Mouse (Mus musculus): Measurements from ENCODE around the gene 2310061I04Rik. TPM values are rescaled to one million over a fixed set of nuclear protein-coding genes. Genes with fewer than 3 reads are reported as not detected.
A peak's percentile ranks its signal among the peaks of the same experiment; 100 is the strongest.

The 2310061I04Rik gene
- polyA plus RNA-seq, 1 experiment from 2014 or later = 48.7 TPM

DNA sequence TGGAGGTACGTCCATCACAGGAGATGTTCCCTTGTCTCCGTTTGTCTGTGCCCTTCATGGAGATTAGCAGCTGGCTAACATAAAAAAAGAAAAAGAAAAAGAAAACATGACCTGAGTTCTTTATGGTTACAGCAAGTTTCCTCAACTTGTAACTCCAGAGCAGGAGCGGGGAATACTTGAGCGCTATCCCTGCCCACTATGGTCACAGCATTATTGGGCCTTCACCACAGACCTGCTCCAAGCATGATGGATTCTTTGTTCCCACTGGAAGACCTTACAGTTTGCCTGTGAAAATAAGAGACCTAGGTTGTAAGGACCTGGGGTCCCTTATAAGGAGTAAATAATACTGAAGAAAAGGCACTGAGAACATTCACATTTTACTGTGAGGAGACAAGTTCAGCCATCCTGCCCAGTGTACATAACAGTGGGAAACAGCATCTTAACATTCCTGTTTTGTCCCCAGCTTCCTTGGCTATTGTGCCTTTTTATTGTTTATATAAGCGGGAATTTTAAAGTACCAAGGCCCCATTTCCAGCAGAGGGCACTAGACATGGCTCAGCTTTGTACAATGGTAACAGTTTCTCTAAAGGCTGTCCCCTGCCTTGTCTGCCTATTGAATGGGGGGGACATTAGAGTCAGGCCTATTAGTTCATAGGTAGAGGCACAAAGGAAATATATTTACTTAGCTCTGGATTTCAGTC, 23.8 kb upstream of the 2310061I04Rik start:
- H3K4me2 ChIP-seq = peak overlapping the region; percentile 83
- 71% methylated on average over 5 of the region's 5 CpGs for WGBS
- peaks cover 38% of the 10 kb centered on the region for H3K4me1 ChIP-seq (replicated peaks)
- peaks cover 29% of the 10 kb centered on the region for H3K36me3 ChIP-seq
- H3K9ac ChIP-seq = peak overlapping the region; percentile 58; the same call in 1 of the 2 replicates
- no peaks in the 10 kb centered on the region for H3K27me3 ChIP-seq
- H3K4me3 ChIP-seq = no peak overlapping the region
- no peaks in the 10 kb centered on the region for H3K9me3 ChIP-seq
- peak overlapping the region; percentile 99 for H3K27ac ChIP-seq
- no peak for ATAC-seq (ENCODE audit: low FRiP score)

DNA sequence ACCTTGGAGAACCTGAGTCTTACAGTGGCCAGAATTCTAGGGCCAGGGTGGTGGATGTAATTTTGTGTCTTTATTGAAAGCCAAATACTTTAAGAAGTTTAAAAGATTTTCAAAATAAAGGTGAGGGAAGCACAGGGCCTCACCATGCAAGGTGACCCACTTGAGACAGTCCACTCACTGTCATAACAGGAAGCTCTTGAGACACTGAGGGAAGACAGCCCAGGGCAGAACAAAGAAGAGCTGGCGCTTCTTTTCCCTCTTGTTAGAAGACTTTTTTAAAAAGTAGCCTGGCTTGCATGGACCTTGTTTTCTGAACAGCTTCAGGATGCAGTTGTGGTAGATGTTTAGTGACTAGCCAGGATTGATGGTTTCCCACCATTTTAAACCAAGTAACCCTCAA, 23.2 kb upstream of the 2310061I04Rik start:
- peak overlapping the region; percentile 99 for H3K27ac ChIP-seq
- peaks cover 42% of the 10 kb centered on the region for H3K4me1 ChIP-seq (replicated peaks)
- peak overlapping the region; percentile 98 for H3K9ac ChIP-seq
- no peak for ATAC-seq (ENCODE audit: low FRiP score)
- no peaks in the 10 kb centered on the region for H3K9me3 ChIP-seq
- peak overlapping the region; percentile 83 for H3K4me2 ChIP-seq
- H3K36me3 ChIP-seq = peaks cover 23% of the 10 kb centered on the region
- WGBS = 86% methylated on average over 1 of the region's 1 CpGs
- H3K4me3 ChIP-seq = peak overlapping the region; percentile 75
- no peaks in the 10 kb centered on the region for H3K27me3 ChIP-seq

DNA sequence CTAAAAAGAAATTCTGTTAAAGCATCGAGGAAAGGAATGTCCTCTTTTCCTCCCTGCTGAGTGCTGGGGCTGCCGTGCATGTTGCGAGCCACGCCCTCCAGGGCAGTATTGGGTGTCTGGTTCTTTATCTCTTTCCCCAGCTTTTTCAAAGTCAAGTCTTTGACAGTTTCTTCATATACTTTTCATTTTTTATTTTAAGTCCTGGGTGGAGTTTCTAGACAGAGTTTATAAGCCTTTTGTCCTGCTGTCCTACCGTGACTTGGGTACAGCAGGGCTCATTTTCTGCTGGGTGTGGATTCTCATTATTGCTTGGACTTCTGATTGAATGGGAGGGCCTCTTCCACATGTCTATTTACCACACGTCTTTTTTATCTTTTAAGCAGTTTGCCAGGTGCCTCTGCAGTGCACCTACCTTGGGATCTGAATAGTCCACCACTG, 22.7 kb upstream of the 2310061I04Rik start:
- Histone ChIP-seq H3K4me2 (peak overlapping the region; percentile 83), H3K27ac (peak overlapping the region; percentile 99), H3K36me3 (peaks cover 18% of the 10 kb centered on the region), H3K9ac (peak overlapping the region; percentile 98), H3K27me3 (no peaks in the 10 kb centered on the region), H3K9me3 (no peaks in the 10 kb centered on the region), H3K4me1 (replicated peaks) (peaks cover 45% of the 10 kb centered on the region), H3K4me3 (peak overlapping the region; percentile 75)
- WGBS = 49% methylated on average over 6 of the region's 6 CpGs
- ATAC-seq (ENCODE audit: low FRiP score) = no peak

DNA sequence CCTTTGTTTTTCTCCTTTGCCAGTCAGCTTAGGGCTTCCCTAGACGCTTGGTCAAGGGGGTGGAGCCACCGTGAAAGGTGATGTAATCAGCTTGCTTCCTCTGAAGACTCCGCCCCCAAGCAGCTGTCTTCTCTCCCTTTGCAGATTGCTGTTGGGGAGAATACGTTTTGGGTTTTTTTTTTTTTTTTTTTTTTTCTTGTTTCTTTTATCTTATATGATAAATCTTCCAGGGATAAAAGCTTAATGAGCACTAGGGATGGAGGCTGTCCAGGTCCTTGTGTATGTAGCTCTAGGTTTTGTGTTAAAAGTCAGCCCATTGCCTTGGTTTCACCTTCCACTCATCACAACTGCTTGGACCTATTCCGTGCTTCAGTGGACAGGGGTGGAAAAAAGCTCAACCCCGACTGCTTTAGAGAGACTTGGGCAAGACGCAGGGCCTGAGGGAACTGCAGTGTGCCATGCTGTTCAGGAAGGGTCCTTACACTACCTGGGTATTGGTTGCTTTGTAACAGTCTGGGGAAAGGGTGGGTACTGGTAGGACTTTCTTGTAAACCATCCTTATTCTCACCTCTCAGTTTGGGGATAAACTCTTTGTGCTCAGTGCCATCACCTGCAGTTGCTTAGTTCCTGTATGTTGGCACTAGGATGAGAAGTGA, 22.0 kb upstream of the 2310061I04Rik start:
- peak overlapping the region; percentile 99 for H3K27ac ChIP-seq
- H3K4me1 ChIP-seq (replicated peaks) = peaks cover 47% of the 10 kb centered on the region
- H3K36me3 ChIP-seq = peaks cover 13% of the 10 kb centered on the region
- peak overlapping the region; percentile 83 for H3K4me2 ChIP-seq
- no peaks in the 10 kb centered on the region for H3K27me3 ChIP-seq
- ATAC-seq (ENCODE audit: low FRiP score) = peak; percentile 46
- H3K9me3 ChIP-seq = no peaks in the 10 kb centered on the region
- peak overlapping the region; percentile 98 for H3K9ac ChIP-seq
- peak overlapping the region; percentile 75 for H3K4me3 ChIP-seq
- WGBS = 8% methylated on average over 7 of the region's 7 CpGs

DNA sequence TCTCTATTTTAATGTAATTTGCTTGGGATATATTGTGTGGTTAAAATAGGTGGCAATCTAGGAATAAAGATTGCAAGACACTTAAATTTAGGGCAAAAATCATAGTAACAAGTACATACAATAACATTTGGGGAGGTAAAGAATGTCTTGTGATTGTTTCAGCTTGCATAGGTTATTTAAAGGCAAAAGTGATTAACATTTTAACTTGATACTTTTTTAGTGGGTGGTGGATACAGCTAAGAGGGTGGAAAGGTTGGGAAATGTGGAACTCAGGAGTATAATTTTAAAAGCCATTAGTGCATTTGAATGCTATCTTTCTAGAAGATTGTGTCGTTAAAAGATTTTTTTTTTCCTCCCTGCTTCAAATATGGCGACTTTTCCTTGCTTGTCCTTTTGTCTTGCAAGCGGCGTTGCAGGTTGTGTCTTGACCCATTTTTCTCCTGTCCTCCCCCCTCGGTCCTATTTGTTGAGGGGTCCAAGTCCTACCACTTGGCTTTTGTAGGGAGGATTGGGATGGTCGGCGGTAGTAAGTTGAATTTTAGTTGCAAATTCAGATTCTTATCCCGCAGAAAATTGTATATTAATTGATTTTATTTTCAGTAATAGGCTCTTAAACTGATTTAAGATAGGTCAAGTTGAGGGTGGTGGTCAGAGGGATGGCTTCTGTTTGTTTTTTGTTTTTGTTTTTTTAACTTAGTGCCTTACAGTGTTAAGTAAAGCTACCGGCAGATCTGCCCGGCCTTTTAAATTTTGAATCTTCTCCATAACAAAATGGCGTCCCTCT, 21.2 kb upstream of the 2310061I04Rik start:
- H3K4me3 ChIP-seq = peak overlapping the region; percentile 75
- peak overlapping the region; percentile 99 for H3K27ac ChIP-seq
- under 1% methylated on average over 11 of the region's 11 CpGs for WGBS
- no peaks in the 10 kb centered on the region for H3K27me3 ChIP-seq
- peak overlapping the region; percentile 98 for H3K9ac ChIP-seq
- peaks cover 8% of the 10 kb centered on the region for H3K36me3 ChIP-seq
- H3K4me1 ChIP-seq (replicated peaks) = peaks cover 47% of the 10 kb centered on the region
- H3K9me3 ChIP-seq = no peaks in the 10 kb centered on the region
- H3K4me2 ChIP-seq = peak overlapping the region; percentile 83
- no peak for ATAC-seq (ENCODE audit: low FRiP score)

DNA sequence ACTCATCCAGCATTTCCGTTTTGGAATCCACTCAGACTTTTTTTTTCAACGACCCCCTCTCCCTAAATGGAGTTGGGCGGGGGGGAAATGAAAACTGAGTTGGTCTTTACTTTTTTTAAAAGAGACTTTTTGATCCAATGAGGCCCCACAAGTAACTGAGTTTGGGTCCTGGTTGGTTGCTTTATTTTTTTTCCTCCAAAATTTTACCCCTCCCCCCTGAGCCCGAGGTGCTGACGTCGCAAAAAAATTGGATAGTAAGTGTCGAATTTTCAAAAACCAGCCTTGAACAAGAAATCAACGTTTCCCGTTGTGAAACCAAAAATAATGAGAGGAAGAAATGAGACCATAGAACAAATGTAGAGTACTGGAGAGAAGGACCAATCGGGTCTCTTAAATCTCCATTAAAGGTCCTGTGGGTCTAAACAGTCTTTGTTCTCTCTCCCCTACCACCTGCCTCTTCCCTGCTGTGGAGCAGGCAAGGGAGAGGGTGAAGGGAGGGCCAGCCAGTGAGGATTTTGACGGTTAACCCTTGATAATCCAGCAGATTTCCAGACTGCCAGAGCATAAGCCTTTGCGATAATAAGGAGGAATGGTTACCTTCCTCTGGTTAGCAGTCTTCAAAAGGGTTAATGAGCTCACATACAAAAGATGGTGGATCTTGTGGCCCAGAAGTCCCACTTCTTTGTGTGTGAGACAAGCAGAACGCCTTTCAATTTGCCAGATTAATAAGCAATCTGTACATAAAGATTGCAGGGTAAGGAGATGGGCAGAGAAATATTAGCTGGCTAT, 20.4 kb upstream of the 2310061I04Rik start:
- Histone ChIP-seq H3K4me3 (peak overlapping the region; percentile 75), H3K4me1 (replicated peaks) (peaks cover 45% of the 10 kb centered on the region), H3K36me3 (peaks cover 12% of the 10 kb centered on the region), H3K27ac (peak overlapping the region; percentile 99), H3K9me3 (no peaks in the 10 kb centered on the region), H3K9ac (peak overlapping the region; percentile 98), H3K4me2 (peak overlapping the region; percentile 83), H3K27me3 (no peaks in the 10 kb centered on the region)
- no peak; the same call in 1 of the 2 replicates for ATAC-seq (ENCODE audit: low FRiP score)
- under 1% methylated on average over 13 of the region's 13 CpGs for WGBS

DNA sequence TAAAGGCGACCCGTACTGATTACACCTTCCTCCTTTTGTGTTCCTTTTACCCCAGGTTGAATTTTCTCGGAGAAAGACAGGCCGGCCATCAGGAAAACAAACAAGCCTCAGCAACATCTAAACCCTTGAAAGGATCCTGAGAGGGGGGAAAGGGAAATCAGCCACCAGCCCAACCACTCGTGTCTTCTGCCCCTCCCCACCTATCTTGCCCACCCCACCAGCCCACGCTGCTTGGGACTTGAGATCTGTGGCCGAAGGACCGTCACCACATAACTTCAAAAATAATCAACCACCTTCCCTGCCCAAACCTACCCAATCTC, 19.9 kb upstream of the 2310061I04Rik start:
- Histone ChIP-seq H3K4me3 (peak overlapping the region; percentile 75), H3K27ac (peak overlapping the region; percentile 99), H3K9ac (peak overlapping the region; percentile 98), H3K4me1 (replicated peaks) (peaks cover 39% of the 10 kb centered on the region), H3K4me2 (peak overlapping the region; percentile 83), H3K27me3 (no peaks in the 10 kb centered on the region), H3K36me3 (peaks cover 18% of the 10 kb centered on the region), H3K9me3 (no peaks in the 10 kb centered on the region)
- ATAC-seq (ENCODE audit: low FRiP score) = no peak
- WGBS = under 1% methylated on average over 8 of the region's 8 CpGs

DNA sequence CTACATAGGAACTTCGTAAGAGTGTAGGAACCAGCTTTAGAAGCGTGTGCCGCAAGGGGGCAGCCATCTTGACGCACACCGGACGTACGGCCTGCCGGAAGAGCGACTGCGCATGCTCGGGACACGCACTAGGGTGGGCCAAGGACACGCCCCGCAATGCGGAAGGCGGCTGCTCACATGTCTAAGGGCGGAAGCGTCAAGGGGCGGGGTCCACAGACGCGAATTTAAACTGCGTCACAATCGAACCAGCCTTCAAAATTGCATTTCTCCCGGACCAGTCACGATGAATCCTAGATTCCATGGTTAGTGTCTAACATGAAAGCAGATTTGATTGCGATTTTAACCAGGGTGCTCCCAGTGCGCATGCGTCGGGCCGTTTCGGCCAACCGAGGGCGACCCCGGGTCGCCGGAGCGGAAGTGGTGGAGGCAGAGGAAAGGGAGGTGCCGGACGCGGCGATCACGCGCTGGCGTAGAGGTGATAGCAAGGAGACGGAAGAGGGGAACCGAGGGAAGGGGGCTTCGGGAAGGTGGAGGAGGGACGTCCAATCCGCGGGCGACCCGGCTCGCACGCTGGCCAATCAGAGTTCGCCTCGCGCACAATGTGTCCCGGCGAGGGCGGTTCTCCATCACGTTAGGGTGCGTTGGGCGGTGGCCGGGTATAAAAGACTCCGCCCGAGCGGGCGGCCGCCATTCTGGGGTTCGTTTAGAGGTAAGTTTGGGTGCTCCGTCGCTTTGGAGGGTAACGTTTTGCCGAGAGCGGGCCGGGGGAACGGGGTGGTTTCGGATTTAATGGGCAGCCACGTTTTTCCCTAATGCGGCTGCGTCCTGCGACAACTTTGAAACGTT, 19.3 kb upstream of the 2310061I04Rik start, which contains the start of the genes Mrps18b and Ppp1r10:
Gene Mrps18b, minus strand, starts transcription at position 93 of the 846 bp plus-strand sequence.
Gene Ppp1r10, plus strand, starts transcription at position 138 of the 846 bp plus-strand sequence.
- H3K27ac ChIP-seq = peak within 1 kb of the TSS; percentile 99
- no peaks in the 10 kb centered on the region for H3K9me3 ChIP-seq
- peak within 1 kb of the TSS; percentile 98 for H3K9ac ChIP-seq
- H3K36me3 ChIP-seq = peaks cover 18% of the 10 kb centered on the region
- H3K4me2 ChIP-seq = peak within 1 kb of the TSS; percentile 83
- H3K27me3 ChIP-seq = no peaks in the 10 kb centered on the region
- WGBS = under 1% methylated on average over 83 of the region's 83 CpGs
- peak; percentile 94 for ATAC-seq (ENCODE audit: low FRiP score)
- peaks cover 33% of the 10 kb centered on the region for H3K4me1 ChIP-seq (replicated peaks)
- H3K4me3 ChIP-seq = peak within 1 kb of the TSS; percentile 75

DNA sequence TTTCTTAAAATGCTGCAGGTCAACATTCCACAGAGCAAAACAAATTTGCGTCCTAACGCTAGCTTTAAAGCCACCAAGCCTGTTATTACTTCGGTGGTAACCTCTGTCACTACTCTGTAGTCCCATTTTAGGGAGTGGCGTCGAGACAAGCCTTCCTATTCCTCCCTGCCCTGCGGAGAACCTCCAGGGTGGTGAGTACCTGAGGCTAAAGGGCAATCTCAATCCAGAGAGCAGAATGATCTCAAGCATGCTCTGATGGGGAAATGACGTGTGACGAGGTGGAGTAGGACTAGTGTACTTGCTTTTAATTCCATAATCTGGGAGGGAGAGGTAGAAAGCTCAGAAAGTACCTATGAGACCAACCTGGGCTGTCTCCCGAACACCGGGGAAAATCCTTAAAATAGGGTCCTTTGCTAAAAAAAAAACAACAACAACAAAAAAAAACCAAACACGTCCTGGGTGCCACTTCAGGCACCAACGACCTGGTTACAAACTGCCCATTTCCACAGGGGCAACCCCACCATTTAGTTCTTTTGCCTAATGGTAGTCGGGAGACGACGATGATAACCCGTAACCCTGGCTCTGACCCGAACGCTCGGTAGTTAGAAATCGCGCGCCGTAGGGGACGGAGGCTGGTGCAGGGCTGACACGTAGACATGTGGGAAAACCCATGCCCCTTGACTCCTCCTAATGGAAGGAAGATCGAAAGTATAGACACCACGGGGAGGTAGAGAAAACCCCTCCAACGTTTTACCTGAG, 18.5 kb upstream of the 2310061I04Rik start:
- H3K4me2 ChIP-seq = peak overlapping the region; percentile 79
- WGBS = 3% methylated on average over 28 of the region's 28 CpGs
- H3K4me1 ChIP-seq (replicated peaks) = peaks cover 25% of the 10 kb centered on the region
- no peak; the same call in 1 of the 2 replicates for ATAC-seq (ENCODE audit: low FRiP score)
- H3K36me3 ChIP-seq = peaks cover 24% of the 10 kb centered on the region
- H3K4me3 ChIP-seq = peak overlapping the region; percentile 75
- peak overlapping the region; percentile 98 for H3K9ac ChIP-seq
- H3K9me3 ChIP-seq = no peaks in the 10 kb centered on the region
- H3K27ac ChIP-seq = peak overlapping the region; percentile 99
- H3K27me3 ChIP-seq = no peaks in the 10 kb centered on the region

DNA sequence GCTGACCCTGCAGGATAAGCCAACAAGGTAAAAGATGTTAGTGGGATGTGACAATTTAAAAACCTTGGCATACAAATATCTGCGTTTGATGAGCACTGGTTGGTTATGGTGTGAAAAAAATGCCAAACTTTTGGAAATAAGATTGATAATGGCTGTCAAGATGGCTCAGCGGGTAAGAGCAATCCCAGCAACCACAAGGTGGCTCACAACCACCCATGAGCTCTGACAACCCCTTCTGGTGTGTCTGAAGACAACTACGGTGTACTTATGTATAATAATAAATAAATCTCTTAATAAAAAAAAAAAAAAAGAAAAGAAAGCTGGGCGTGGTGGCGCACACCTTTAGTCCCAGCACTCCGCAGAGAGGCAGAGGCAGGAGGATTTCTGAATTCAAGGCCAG, 17.7 kb upstream of the 2310061I04Rik start:
- peak overlapping the region; percentile 75 for H3K4me3 ChIP-seq
- H3K4me1 ChIP-seq (replicated peaks) = peaks cover 20% of the 10 kb centered on the region
- no peaks in the 10 kb centered on the region for H3K9me3 ChIP-seq
- WGBS = 83% methylated on average over 6 of the region's 6 CpGs
- peak overlapping the region; percentile 79 for H3K4me2 ChIP-seq
- H3K27ac ChIP-seq = no peak overlapping the region
- H3K27me3 ChIP-seq = no peaks in the 10 kb centered on the region
- peaks cover 24% of the 10 kb centered on the region for H3K36me3 ChIP-seq
- ATAC-seq (ENCODE audit: low FRiP score) = no peak
- H3K9ac ChIP-seq = peak overlapping the region; percentile 98; the same call in 1 of the 2 replicates

Measured in hindbrain, embryonic 13.5 days (tissue).